Mouse (Mus musculus): ENCODE data around the gene Kazn. TPM values are rescaled to one million over a fixed set of nuclear protein-coding genes. Genes with fewer than 3 reads are reported as not detected.
A peak's percentile ranks its signal among the peaks of the same experiment; 100 is the strongest.

The Kazn gene
- total RNA-seq, 2 experiments from 2014 or later, result 41.1 to 42.9 TPM

- Histone ChIP-seq H3K27ac (no peak overlapping the region), H3K4me3 (no peak overlapping the region)
- no peak for DNase-seq (ENCODE audit: low spot score in 2 of 2)
- TF ChIP-seq CTCF (conservative IDR thresholded peaks at IDR 0.05), result no peak
These were observed 74.8 kb downstream of the Kazn start for GRCm38 (mm10) chr4:142164386-142164785.

DNA sequence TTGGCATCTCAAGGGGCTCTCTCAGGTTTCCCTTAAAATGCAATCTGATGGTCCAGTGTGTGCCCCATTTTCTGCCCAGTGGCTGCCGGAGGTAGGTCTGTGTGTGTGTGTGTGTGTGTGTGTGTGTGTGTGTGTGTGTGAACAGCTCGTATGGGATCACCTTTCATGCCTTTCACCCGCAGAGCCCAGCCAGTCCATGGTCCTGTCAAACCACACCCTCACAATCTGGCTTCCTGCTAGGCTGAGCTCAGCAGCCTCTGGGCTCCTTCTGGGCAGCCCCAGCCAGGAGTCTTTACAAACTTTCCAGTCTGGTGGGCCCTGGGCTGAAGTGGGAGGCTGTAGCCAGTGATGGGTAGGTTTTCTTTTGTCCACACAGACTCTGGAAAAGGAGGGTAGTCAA is 75.3 kb downstream of the Kazn start:
- Histone ChIP-seq H3K27ac (no peak overlapping the region), H3K4me3 (no peak overlapping the region)
- TF ChIP-seq CTCF (conservative IDR thresholded peaks at IDR 0.05), result no peak

GRCm38 (mm10) chr4:142162729-142163128 is 76.5 kb downstream of the Kazn start:
- no peak for DNase-seq (ENCODE audit: low spot score in 2 of 2)
- Histone ChIP-seq H3K27ac (no peak overlapping the region), H3K4me3 (no peak overlapping the region)
- no peak for TF ChIP-seq CTCF (conservative IDR thresholded peaks at IDR 0.05)

More for the DNA sequence above, 75.3 kb downstream of the Kazn start:
- no peak for DNase-seq (ENCODE audit: low spot score in 2 of 2)

DNA sequence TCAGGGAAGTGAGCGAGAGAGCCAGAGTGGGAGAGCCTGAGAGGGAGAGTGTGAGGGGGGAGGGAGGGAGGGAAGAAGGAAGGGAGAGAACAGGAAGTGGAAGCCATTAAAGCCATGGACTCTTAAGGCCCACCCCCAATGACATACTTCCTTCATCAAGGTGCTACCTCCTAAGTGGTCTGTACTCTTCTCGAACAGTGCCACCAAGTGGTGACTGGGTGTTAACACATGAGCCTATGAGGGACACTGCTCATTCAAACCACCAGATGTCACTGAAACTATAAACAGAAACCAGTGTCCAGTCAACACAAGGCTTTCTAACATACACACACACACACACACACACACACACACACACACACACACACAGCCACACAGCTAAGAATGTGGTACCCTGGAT is 77.1 kb downstream of the Kazn start:
- no peak for DNase-seq (ENCODE audit: low spot score in 2 of 2)
- peak; percentile 61 for TF ChIP-seq CTCF (conservative IDR thresholded peaks at IDR 0.05)
- Histone ChIP-seq H3K27ac (no peak overlapping the region), H3K4me3 (no peak overlapping the region)

DNA sequence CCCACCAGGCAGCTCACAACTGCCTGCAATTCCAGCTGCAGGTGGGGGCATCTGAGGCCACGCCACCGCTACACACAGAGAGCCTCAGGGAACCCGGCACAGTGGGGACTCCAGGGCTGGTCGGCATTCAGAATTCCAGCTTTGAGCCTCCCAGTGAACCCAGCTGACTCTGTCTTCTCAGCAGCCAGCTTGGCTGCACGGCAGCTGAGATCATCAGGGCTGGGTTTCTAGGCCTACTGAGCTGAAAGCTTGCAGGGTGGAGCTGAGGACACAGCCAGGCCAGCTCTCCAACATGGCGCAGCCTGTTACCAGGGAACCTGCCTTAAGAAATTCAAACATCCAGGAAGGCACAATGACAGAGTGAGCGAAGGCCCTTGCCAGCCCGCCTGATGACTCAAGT is 79.2 kb downstream of the Kazn start:
- H3K4me3 ChIP-seq, result no peak overlapping the region

GRCm38 (mm10) chr4:142156506-142156905 is 82.7 kb downstream of the Kazn start:
- DNase-seq (ENCODE audit: low spot score in 2 of 2), result no peak

More for the DNA sequence above, 79.2 kb downstream of the Kazn start:
- peak; percentile 31 to 35 for DNase-seq (ENCODE audit: low spot score in 2 of 2)
- peak overlapping the region; percentile 39; the same call in 1 of the 2 replicates for H3K27ac ChIP-seq
- TF ChIP-seq CTCF (conservative IDR thresholded peaks at IDR 0.05), result no peak

GRCm38 (mm10) chr4:142154246-142154645 is 85.0 kb downstream of the Kazn start:
- no peak for DNase-seq (ENCODE audit: low spot score in 2 of 2)
- H3K27ac ChIP-seq, result no peak overlapping the region
- TF ChIP-seq CTCF (conservative IDR thresholded peaks at IDR 0.05), result no peak
- no peak overlapping the region for H3K4me3 ChIP-seq

More at GRCm38 (mm10) chr4:142156506-142156905, 82.7 kb downstream of the Kazn start:
- peak overlapping the region; percentile 37; the same call in 1 of the 2 replicates for H3K27ac ChIP-seq
- no peak overlapping the region for H3K4me3 ChIP-seq
- no peak for TF ChIP-seq CTCF (conservative IDR thresholded peaks at IDR 0.05)

DNA sequence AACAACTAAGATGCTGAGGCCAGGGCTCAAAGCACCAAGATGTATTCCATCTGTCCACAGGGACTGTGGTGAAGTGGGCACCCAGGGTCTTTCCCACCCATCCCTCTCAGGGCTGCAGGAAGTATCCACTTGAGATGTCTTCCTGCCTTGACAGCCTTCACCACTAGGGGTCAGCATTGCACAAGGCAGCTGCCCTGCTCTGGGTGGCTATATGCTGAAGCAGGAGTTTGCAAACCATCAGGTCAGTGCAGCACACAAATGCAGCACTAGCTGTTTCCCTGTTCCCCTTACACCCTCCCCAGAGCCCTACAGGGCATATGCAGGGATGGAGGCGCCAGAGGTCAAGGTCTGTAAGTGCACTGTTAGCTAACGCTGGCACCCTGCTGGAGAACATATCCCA is 85.7 kb downstream of the Kazn start:
- peak; percentile 100 for TF ChIP-seq CTCF (conservative IDR thresholded peaks at IDR 0.05)
- Histone ChIP-seq H3K27ac (no peak overlapping the region), H3K4me3 (no peak overlapping the region)
- peak; percentile 79 to 89 for DNase-seq (ENCODE audit: low spot score in 2 of 2)

- H3K27ac ChIP-seq, result no peak overlapping the region
- no peak overlapping the region for H3K4me3 ChIP-seq
- DNase-seq (ENCODE audit: low spot score in 2 of 2), result no peak
- TF ChIP-seq CTCF (conservative IDR thresholded peaks at IDR 0.05), result no peak
These were observed 86.3 kb downstream of the Kazn start for GRCm38 (mm10) chr4:142152733-142153422.

DNA sequence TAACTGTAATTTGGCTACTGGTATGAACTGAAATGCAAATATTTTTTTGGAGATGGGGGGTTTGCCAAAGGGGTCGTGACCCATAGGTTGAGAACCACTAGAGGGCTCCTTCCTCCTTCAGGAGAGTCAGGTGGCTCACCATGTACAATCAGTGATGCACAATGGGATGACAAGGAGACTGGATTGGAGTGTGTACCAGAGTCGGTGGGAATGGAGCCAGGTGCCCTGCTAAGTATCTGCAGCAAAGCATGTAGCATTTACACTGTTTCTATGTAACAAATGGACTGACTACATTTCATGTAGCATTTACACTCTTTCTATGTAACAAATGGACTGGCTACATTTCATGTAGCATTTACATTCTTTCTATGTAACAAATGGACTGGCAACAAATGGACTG is 89.1 kb downstream of the Kazn start:
- Histone ChIP-seq H3K4me3 (no peak overlapping the region), H3K27ac (no peak overlapping the region)
- peak; percentile 24 for TF ChIP-seq CTCF (conservative IDR thresholded peaks at IDR 0.05)
- DNase-seq (ENCODE audit: low spot score in 2 of 2), result no peak

DNA sequence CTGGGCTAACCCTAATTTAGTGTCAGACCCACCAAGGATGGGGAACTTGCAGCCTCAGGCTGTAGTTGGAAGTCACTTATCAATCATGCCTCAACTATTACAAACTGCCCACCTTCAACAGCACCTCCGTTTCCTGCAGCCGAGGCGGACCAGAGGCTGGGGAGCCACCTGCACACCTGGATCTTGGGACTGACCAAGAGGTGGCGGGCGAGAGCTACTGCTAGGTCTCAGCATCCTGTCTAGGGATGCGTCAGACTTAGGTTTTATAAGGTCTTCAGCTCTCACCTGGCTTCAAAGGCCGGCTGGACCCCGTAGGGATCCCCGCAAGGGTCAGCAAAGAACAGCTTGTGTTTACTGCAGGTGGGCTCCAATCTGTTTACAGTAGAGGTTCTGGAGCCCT is 90.0 kb downstream of the Kazn start:
- H3K27ac ChIP-seq, result no peak overlapping the region

DNA sequence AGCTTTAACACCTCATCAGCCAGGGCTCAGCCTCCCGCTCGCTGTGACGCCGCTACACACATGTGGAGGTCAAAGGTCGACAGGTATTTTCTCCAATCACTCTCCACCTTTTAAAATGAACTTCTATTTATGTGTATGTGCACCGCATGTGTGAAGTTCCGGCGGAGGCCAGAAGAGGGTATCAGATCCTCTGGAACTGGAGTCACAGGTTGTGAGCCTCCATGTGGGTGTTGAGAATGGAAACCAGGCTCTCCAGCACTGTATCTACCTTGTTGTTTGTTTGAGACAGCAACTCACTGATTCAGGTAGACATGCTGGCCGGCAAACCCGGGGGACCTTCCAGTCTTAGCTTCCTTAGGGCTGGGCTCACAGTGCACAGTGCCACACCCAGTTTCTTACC is 91.5 kb downstream of the Kazn start:
- 0 out of 2 replicates have a peak, but pooled peaks have one; percentile 16 for TF ChIP-seq CTCF (conservative IDR thresholded peaks at IDR 0.05)
- no peak for DNase-seq (ENCODE audit: low spot score in 2 of 2)
- Histone ChIP-seq H3K4me3 (no peak overlapping the region), H3K27ac (no peak overlapping the region)

More for the DNA sequence above, 90.0 kb downstream of the Kazn start:
- no peak for TF ChIP-seq CTCF (conservative IDR thresholded peaks at IDR 0.05)
- no peak for DNase-seq (ENCODE audit: low spot score in 2 of 2)
- no peak overlapping the region for H3K4me3 ChIP-seq

- peak; percentile 90 for TF ChIP-seq CTCF (conservative IDR thresholded peaks at IDR 0.05)
- H3K27ac ChIP-seq, result no peak overlapping the region
- no peak overlapping the region for H3K4me3 ChIP-seq
- no peak for DNase-seq (ENCODE audit: low spot score in 2 of 2)
These were observed 95.1 kb downstream of the Kazn start for GRCm38 (mm10) chr4:142144096-142144495.

DNA sequence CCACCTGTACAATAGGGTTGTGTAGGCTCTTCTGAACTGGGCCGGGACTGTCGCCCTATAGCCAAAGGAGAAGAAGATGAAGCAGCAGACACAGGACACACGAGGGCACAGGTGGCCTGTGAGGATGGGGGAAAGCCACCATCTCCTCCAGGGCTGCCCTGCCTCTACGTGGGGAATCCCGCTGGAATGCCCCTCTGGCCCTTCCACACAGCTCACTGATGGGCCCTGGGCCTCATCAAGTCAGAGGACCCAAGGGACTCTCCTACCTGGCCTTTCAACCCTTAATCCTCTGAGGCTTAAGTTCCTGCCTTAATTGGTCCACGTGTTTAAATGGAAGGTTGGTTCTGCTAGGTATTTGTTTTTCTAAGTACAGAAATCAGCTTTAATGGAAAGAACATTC is 95.9 kb downstream of the Kazn start:
- TF ChIP-seq CTCF (conservative IDR thresholded peaks at IDR 0.05), result no peak
- no peak overlapping the region for H3K27ac ChIP-seq
- no peak overlapping the region for H3K4me3 ChIP-seq
- no peak for DNase-seq (ENCODE audit: low spot score in 2 of 2)

All from layer of hippocampus, adult 2 months (tissue).